Mouse (Mus musculus): ENCODE results near the gene Fbxl7. TPM values are rescaled to one million over a fixed set of nuclear protein-coding genes. Genes with fewer than 3 reads are reported as not detected.
"Not testable (repeated sequence)": the region's sequence is repeated elsewhere in the genome, so short reads cannot be mapped to it uniquely, and the experiment has no call there.

Gene Fbxl7
- polyA plus RNA-seq, 1 experiment = 2.9 TPM

GRCm38 (mm10) chr15:26732366-26732765, 163.0 kb downstream of the Fbxl7 start:
- H3K36me3 ChIP-seq (ENCODE audit: control insufficient read depth, insufficient read depth, low read length) = no peaks in the 10 kb centered on the region
- no peak overlapping the region for H3K4me3 ChIP-seq (ENCODE audit: insufficient read depth, low read depth, low read length)
- no peak overlapping the region for H3K27ac ChIP-seq (ENCODE audit: insufficient read depth, low read depth, low read length)
- TF ChIP-seq POLR2A (IDR thresholded peaks at IDR 0.05; ENCODE audit: low read depth, low read length) = no peak
- TF ChIP-seq CTCF (conservative IDR thresholded peaks at IDR 0.05; ENCODE audit: insufficient read depth, insufficient read length, low read depth, low read length) = no peak
- H3K27me3 ChIP-seq (replicated peaks; ENCODE audit: control insufficient read depth, insufficient read depth, low read length) = no peaks in the 10 kb centered on the region
- no peaks in the 10 kb centered on the region for H3K4me1 ChIP-seq (ENCODE audit: control insufficient read depth, insufficient read depth, low read length)
- 88% methylated on average over 2 of the region's 2 CpGs for WGBS
- DNase-seq = no peak

- Histone ChIP-seq H3K4me3 (ENCODE audit: insufficient read depth, low read depth, low read length) (no peak overlapping the region), H3K36me3 (ENCODE audit: control insufficient read depth, insufficient read depth, low read length) (no peaks in the 10 kb centered on the region), H3K27me3 (replicated peaks; ENCODE audit: control insufficient read depth, insufficient read depth, low read length) (no peaks in the 10 kb centered on the region), H3K4me1 (ENCODE audit: control insufficient read depth, insufficient read depth, low read length) (no peaks in the 10 kb centered on the region), H3K27ac (ENCODE audit: insufficient read depth, low read depth, low read length) (no peak overlapping the region)
- TF ChIP-seq POLR2A (IDR thresholded peaks at IDR 0.05; ENCODE audit: low read depth, low read length) = no peak
- TF ChIP-seq CTCF (conservative IDR thresholded peaks at IDR 0.05; ENCODE audit: insufficient read depth, insufficient read length, low read depth, low read length) = no peak
- DNase-seq = no peak
- WGBS = 96% methylated on average over 2 of the region's 2 CpGs
Observed at GRCm38 (mm10) chr15:26730760-26731159, 164.6 kb downstream of the Fbxl7 start.

GRCm38 (mm10) chr15:26729341-26729740, 166.0 kb downstream of the Fbxl7 start:
- not testable (repeated sequence) for H3K36me3 ChIP-seq (ENCODE audit: control insufficient read depth, insufficient read depth, low read length); H3K27me3 ChIP-seq (replicated peaks; ENCODE audit: control insufficient read depth, insufficient read depth, low read length); H3K27ac ChIP-seq (ENCODE audit: insufficient read depth, low read depth, low read length); H3K4me1 ChIP-seq (ENCODE audit: control insufficient read depth, insufficient read depth, low read length); H3K4me3 ChIP-seq (ENCODE audit: insufficient read depth, low read depth, low read length); DNase-seq
- WGBS = 88% methylated on average over 6 of the region's 7 CpGs

- Histone ChIP-seq H3K4me1 (ENCODE audit: control insufficient read depth, insufficient read depth, low read length) (peaks cover 4% of the 10 kb centered on the region; the same call in 1 of the 2 replicates), H3K36me3 (ENCODE audit: control insufficient read depth, insufficient read depth, low read length) (no peaks in the 10 kb centered on the region), H3K27ac (ENCODE audit: insufficient read depth, low read depth, low read length) (no peak overlapping the region), H3K4me3 (ENCODE audit: insufficient read depth, low read depth, low read length) (no peak overlapping the region), H3K27me3 (replicated peaks; ENCODE audit: control insufficient read depth, insufficient read depth, low read length) (no peaks in the 10 kb centered on the region)
- 27% methylated on average over 5 of the region's 5 CpGs for WGBS
- peak; percentile 14 for DNase-seq
- TF ChIP-seq POLR2A (IDR thresholded peaks at IDR 0.05; ENCODE audit: low read depth, low read length) = no peak
- no peak for TF ChIP-seq CTCF (conservative IDR thresholded peaks at IDR 0.05; ENCODE audit: insufficient read depth, insufficient read length, low read depth, low read length)
Observed at GRCm38 (mm10) chr15:26718390-26719036, 176.9 kb downstream of the Fbxl7 start.

GRCm38 (mm10) chr15:26717952-26718351, 177.4 kb downstream of the Fbxl7 start:
- Histone ChIP-seq H3K4me1 (ENCODE audit: control insufficient read depth, insufficient read depth, low read length) (peaks cover 4% of the 10 kb centered on the region; the same call in 1 of the 2 replicates), H3K27me3 (replicated peaks; ENCODE audit: control insufficient read depth, insufficient read depth, low read length) (no peaks in the 10 kb centered on the region), H3K4me3 (ENCODE audit: insufficient read depth, low read depth, low read length) (no peak overlapping the region), H3K27ac (ENCODE audit: insufficient read depth, low read depth, low read length) (no peak overlapping the region; the same call in 1 of the 2 replicates), H3K36me3 (ENCODE audit: control insufficient read depth, insufficient read depth, low read length) (no peaks in the 10 kb centered on the region)
- TF ChIP-seq CTCF (conservative IDR thresholded peaks at IDR 0.05; ENCODE audit: insufficient read depth, insufficient read length, low read depth, low read length) = no peak
- no peak for TF ChIP-seq POLR2A (IDR thresholded peaks at IDR 0.05; ENCODE audit: low read depth, low read length)
- 47% methylated on average over 7 of the region's 7 CpGs for WGBS
- no peak for DNase-seq

- 97% methylated on average over 2 of the region's 2 CpGs for WGBS
- TF ChIP-seq CTCF (conservative IDR thresholded peaks at IDR 0.05; ENCODE audit: insufficient read depth, insufficient read length, low read depth, low read length) (no peak), POLR2A (IDR thresholded peaks at IDR 0.05; ENCODE audit: low read depth, low read length) (no peak)
- no peak for DNase-seq
- H3K27ac ChIP-seq (ENCODE audit: insufficient read depth, low read depth, low read length) = no peak overlapping the region
- H3K4me3 ChIP-seq (ENCODE audit: insufficient read depth, low read depth, low read length) = no peak overlapping the region
- H3K36me3 ChIP-seq (ENCODE audit: control insufficient read depth, insufficient read depth, low read length) = no peaks in the 10 kb centered on the region
- no peaks in the 10 kb centered on the region for H3K27me3 ChIP-seq (replicated peaks; ENCODE audit: control insufficient read depth, insufficient read depth, low read length)
- peaks cover 4% of the 10 kb centered on the region; the same call in 1 of the 2 replicates for H3K4me1 ChIP-seq (ENCODE audit: control insufficient read depth, insufficient read depth, low read length)
Observed at GRCm38 (mm10) chr15:26716181-26716580, 179.2 kb downstream of the Fbxl7 start.

GRCm38 (mm10) chr15:26715635-26716034, 179.7 kb downstream of the Fbxl7 start:
- H3K27me3 ChIP-seq (replicated peaks; ENCODE audit: control insufficient read depth, insufficient read depth, low read length) = no peaks in the 10 kb centered on the region
- peaks cover 4% of the 10 kb centered on the region; the same call in 1 of the 2 replicates for H3K4me1 ChIP-seq (ENCODE audit: control insufficient read depth, insufficient read depth, low read length)
- TF ChIP-seq CTCF (conservative IDR thresholded peaks at IDR 0.05; ENCODE audit: insufficient read depth, insufficient read length, low read depth, low read length) (no peak), POLR2A (IDR thresholded peaks at IDR 0.05; ENCODE audit: low read depth, low read length) (no peak)
- no peaks in the 10 kb centered on the region for H3K36me3 ChIP-seq (ENCODE audit: control insufficient read depth, insufficient read depth, low read length)
- WGBS = 69% methylated on average over 5 of the region's 5 CpGs
- DNase-seq = no peak
- H3K27ac ChIP-seq (ENCODE audit: insufficient read depth, low read depth, low read length) = no peak overlapping the region
- H3K4me3 ChIP-seq (ENCODE audit: insufficient read depth, low read depth, low read length) = no peak overlapping the region

Measured in kidney, adult 2 months (tissue).